Mouse (Mus musculus): ENCODE measurements around the gene Olfr1284. TPM values are rescaled to one million over a fixed set of nuclear protein-coding genes. Genes with fewer than 3 reads are reported as not detected.
"Not testable (repeated sequence)": the region's sequence is repeated elsewhere in the genome, so short reads cannot be mapped to it uniquely, and the experiment has no call there.

The Olfr1284 gene
- polyA plus RNA-seq (2012; ENCODE audit: insufficient read depth, insufficient read length, missing spikeins), result not detected in 2 replicates

DNA sequence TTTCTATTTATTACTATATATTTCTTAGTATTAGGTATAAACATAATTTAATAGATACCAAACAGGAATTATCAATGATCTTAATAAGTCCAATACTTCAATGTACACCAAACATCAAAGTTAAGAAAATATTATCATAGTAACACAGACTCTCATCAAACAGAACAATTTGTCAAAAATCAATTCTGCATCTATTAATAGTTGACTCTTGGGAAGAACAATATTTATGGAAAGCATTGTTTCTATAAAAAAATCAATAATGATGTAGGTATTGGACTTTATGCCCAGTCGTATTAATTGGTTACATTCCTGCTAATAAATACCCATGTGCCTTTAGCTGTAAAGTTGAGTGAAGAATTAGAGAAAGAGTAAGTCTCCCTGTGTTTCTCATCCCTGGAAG is at the start of gene Olfr1284:
Gene Olfr1284 (plus strand): TSS at position 301 of the 400 bp plus-strand sequence.
- H3K27ac ChIP-seq (replicated peaks; ENCODE audit: low read depth, low read length), result no peak within 1 kb of the TSS
- H3K4me3 ChIP-seq (ENCODE audit: insufficient read depth, low read depth, low read length), result no peak within 1 kb of the TSS
- H3K4me1 ChIP-seq (ENCODE audit: control insufficient read depth, insufficient read depth, insufficient read length, low read length), result no peaks in the 10 kb centered on the region

DNA sequence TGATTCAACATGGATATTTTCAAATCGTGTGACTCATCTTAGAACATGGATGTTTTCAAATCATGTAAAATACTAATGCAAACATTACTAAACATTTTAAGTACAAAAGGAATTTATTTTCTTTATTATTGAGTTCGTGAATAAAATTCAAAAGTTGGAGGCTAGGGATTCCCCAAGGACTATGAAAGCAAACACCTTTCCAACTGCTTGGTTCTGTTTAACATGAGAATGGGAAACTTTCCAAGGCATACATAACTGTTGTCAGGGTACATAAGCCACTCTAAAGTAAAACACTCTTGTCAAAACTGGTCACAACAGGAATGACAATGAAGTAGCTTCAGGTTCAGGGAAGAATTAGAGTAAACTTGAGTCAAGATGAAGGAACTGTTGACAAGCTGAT is 49.1 kb upstream of the Olfr1284 start, which contains the start of gene Olfr1281:
Gene Olfr1281 (plus strand): TSS at position 301 of the 400 bp plus-strand sequence.
- Histone ChIP-seq H3K4me1 (ENCODE audit: control insufficient read depth, insufficient read depth, insufficient read length, low read length) (no peaks in the 10 kb centered on the region), H3K4me3 (ENCODE audit: insufficient read depth, low read depth, low read length) (no peak within 1 kb of the TSS), H3K27ac (replicated peaks; ENCODE audit: low read depth, low read length) (no peak within 1 kb of the TSS)

DNA sequence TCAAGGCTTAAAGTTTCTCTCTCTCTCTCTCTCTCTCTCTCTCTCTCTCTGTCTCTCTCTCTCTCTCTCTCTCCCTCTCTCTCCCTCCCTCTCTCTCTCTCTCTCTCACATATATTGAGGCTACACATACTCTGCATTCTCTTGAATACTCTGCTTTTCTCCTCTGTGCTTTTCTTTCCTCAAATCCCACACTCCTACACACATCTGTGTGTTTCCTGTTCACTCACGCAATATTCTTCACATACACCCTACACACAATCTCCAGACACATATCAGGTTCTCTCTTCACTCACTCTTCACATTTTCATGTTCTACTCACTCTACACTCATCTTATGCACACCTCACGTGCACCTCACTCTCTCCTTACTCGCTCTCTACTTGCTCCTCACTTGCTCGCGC is 41.6 kb upstream of the Olfr1284 start:
- H3K4me3 ChIP-seq (ENCODE audit: insufficient read depth, low read depth, low read length); H3K27ac ChIP-seq (replicated peaks; ENCODE audit: low read depth, low read length); H3K4me1 ChIP-seq (ENCODE audit: control insufficient read depth, insufficient read depth, insufficient read length, low read length): not testable (repeated sequence)

DNA sequence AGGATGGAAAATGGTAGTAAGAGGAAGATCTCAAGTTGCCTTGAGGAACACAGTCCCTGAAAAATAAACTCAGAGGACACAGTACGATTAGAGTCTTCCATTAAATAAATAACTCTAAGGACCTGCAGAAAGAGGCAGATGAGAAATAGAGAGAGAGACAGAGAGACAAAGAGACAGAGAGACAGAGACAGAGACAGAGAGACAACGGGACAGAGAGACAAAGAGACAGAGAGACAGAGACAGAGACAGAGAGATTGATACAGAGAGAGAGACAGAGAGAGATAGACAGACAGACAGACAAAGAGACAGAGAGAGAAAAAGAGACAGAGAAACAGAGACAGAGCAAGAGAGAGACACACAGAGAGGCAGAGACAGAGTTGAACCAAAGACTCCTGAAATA is 39.3 kb upstream of the Olfr1284 start, which contains the start of gene Olfr1282:
Gene Olfr1282 (minus strand): TSS at position 101 of the 400 bp plus-strand sequence.
- no peak within 1 kb of the TSS for H3K4me3 ChIP-seq (ENCODE audit: insufficient read depth, low read depth, low read length)
- H3K4me1 ChIP-seq (ENCODE audit: control insufficient read depth, insufficient read depth, insufficient read length, low read length), result no peaks in the 10 kb centered on the region
- no peak within 1 kb of the TSS for H3K27ac ChIP-seq (replicated peaks; ENCODE audit: low read depth, low read length)

DNA sequence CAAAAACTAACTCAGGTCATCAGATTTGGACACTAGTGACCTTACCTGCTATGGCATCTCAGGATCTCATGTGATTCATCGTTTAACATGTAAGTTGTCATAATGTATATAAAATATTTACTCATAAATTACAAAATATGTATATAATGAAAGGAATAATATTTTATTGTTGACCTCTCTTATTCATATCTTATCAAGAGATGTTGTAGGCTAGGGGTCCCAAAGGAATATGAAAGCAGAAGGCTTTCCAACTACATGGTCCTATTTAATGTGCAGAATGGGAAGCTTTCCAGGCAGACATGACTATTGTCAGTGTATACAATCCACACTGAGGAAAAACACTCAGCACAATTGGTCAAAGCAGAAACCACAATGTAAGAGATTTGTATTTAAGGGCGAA is 8.8 kb upstream of the Olfr1284 start, which contains the start of gene Olfr1283:
Gene Olfr1283 (plus strand): TSS at position 301 of the 400 bp plus-strand sequence.
- H3K4me1 ChIP-seq (ENCODE audit: control insufficient read depth, insufficient read depth, insufficient read length, low read length), result no peaks in the 10 kb centered on the region
- no peak within 1 kb of the TSS for H3K4me3 ChIP-seq (ENCODE audit: insufficient read depth, low read depth, low read length)
- H3K27ac ChIP-seq (replicated peaks; ENCODE audit: low read depth, low read length), result no peak within 1 kb of the TSS

DNA sequence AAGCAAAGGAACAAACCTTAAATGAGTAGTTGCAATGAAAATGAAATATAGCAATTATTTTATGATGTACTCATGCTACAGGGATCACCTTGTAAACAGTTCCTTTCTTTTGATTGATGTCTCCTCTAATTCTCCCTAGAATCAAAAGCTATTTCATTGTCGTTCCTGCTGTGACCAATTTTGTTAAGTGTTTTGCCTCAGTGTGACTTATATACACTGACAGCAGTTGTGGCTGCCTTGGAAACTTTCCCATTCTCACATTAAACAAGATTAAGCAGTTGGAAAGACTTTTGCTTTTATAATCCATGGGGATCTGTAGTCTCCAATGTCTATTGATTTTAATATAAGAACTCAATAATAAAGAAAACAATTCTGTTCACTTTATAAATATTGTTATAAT is 47.6 kb downstream of the Olfr1284 start, which contains the start of gene Olfr1286:
Gene Olfr1286 (minus strand): TSS at position 185 of the 400 bp plus-strand sequence.
- H3K4me1 ChIP-seq (ENCODE audit: control insufficient read depth, insufficient read depth, insufficient read length, low read length), result no peaks in the 10 kb centered on the region
- H3K4me3 ChIP-seq (ENCODE audit: insufficient read depth, low read depth, low read length), result no peak within 1 kb of the TSS
- H3K27ac ChIP-seq (replicated peaks; ENCODE audit: low read depth, low read length), result no peak within 1 kb of the TSS

Other genes with a start within 250 kb of the Olfr1284 start
- gene Gm15130, start 222.6 kb upstream of the Olfr1284 start, polyA plus RNA-seq (2012; ENCODE audit: insufficient read depth, insufficient read length, missing spikeins), result not detected in 2 replicates
- not detected in 2 replicates for gene 4930430A15Rik, start 145.9 kb upstream of the Olfr1284 start, polyA plus RNA-seq (2012; ENCODE audit: insufficient read depth, insufficient read length, missing spikeins)
- not detected in 2 replicates for gene Olfr1275, start 140.2 kb upstream of the Olfr1284 start, polyA plus RNA-seq (2012; ENCODE audit: insufficient read depth, insufficient read length, missing spikeins)
- not detected in 2 replicates for gene Olfr1276, start 121.0 kb upstream of the Olfr1284 start, polyA plus RNA-seq (2012; ENCODE audit: insufficient read depth, insufficient read length, missing spikeins)
- gene Olfr1277, start 101.4 kb upstream of the Olfr1284 start, polyA plus RNA-seq (2012; ENCODE audit: insufficient read depth, insufficient read length, missing spikeins), result not detected in 2 replicates
- not detected in 2 replicates for gene Olfr1278, start 85.4 kb upstream of the Olfr1284 start, polyA plus RNA-seq (2012; ENCODE audit: insufficient read depth, insufficient read length, missing spikeins)
- gene Olfr1279, start 74.9 kb upstream of the Olfr1284 start, polyA plus RNA-seq (2012; ENCODE audit: insufficient read depth, insufficient read length, missing spikeins), result not detected in 2 replicates
- gene Olfr1280, start 61.5 kb upstream of the Olfr1284 start, polyA plus RNA-seq (2012; ENCODE audit: insufficient read depth, insufficient read length, missing spikeins), result not detected in 2 replicates
- not detected in 2 replicates for gene Olfr1281, start 49.0 kb upstream of the Olfr1284 start, polyA plus RNA-seq (2012; ENCODE audit: insufficient read depth, insufficient read length, missing spikeins)
- not detected in 2 replicates for gene Olfr1282, start 39.4 kb upstream of the Olfr1284 start, polyA plus RNA-seq (2012; ENCODE audit: insufficient read depth, insufficient read length, missing spikeins)
- not detected in 2 replicates for gene Olfr1283, start 8.7 kb upstream of the Olfr1284 start, polyA plus RNA-seq (2012; ENCODE audit: insufficient read depth, insufficient read length, missing spikeins)
- not detected in 2 replicates for gene Olfr1286, start 47.6 kb downstream of the Olfr1284 start, polyA plus RNA-seq (2012; ENCODE audit: insufficient read depth, insufficient read length, missing spikeins)
- not detected in 2 replicates for gene Olfr1287, start 73.6 kb downstream of the Olfr1284 start, polyA plus RNA-seq (2012; ENCODE audit: insufficient read depth, insufficient read length, missing spikeins)
- gene Olfr1288, start 98.6 kb downstream of the Olfr1284 start, polyA plus RNA-seq (2012; ENCODE audit: insufficient read depth, insufficient read length, missing spikeins), result not detected in 2 replicates
- gene Olfr1289, start 105.3 kb downstream of the Olfr1284 start, polyA plus RNA-seq (2012; ENCODE audit: insufficient read depth, insufficient read length, missing spikeins), result not detected in 2 replicates
- gene Olfr1290, start 118.3 kb downstream of the Olfr1284 start, polyA plus RNA-seq (2012; ENCODE audit: insufficient read depth, insufficient read length, missing spikeins), result not detected in 2 replicates
- gene Olfr1291-ps1, start 121.7 kb downstream of the Olfr1284 start, polyA plus RNA-seq (2012; ENCODE audit: insufficient read depth, insufficient read length, missing spikeins), result not detected in 2 replicates
- gene Olfr1293-ps, start 149.7 kb downstream of the Olfr1284 start, polyA plus RNA-seq (2012; ENCODE audit: insufficient read depth, insufficient read length, missing spikeins), result not detected in 2 replicates
- gene Olfr1294, start 164.8 kb downstream of the Olfr1284 start, polyA plus RNA-seq (2012; ENCODE audit: insufficient read depth, insufficient read length, missing spikeins), result not detected in 2 replicates
- gene Olfr1295, start 194.2 kb downstream of the Olfr1284 start, polyA plus RNA-seq (2012; ENCODE audit: insufficient read depth, insufficient read length, missing spikeins), result not detected in 2 replicates